Mouse (Mus musculus) midbrain, embryonic 10.5 days (tissue): ENCODE data around the gene Catsperd. TPM values are rescaled to one million over a fixed set of nuclear protein-coding genes. Genes with fewer than 3 reads are reported as not detected.
"Not testable (repeated sequence)": the region's sequence is repeated elsewhere in the genome, so short reads cannot be mapped to it uniquely, and the experiment has no call there.

Experiments used
- DNase-seq: peaks from one replicate; pipeline ENCODE4 v3.0.0-alpha.2; 2017; ENCODE audit warnings: low spot score
- H3K27ac ChIP-seq: fragments of 300-500 bp; sonication (generic); replicated peaks from 2 replicates; pipeline ENCODE4 v1.5.1; 2016; ENCODE audit warnings: mild to moderate bottlenecking
- H3K27me3 ChIP-seq: fragments of 300-500 bp; sonication (generic); 2 replicates; pipeline ENCODE4 v1.6.1; 2016; ENCODE audit warnings: low read depth, mild to moderate bottlenecking; ENCODE audit not compliant: poor library complexity, severe bottlenecking
- H3K36me3 ChIP-seq: fragments of 300-500 bp; sonication (generic); 2 replicates; pipeline ENCODE4 v1.6.1; 2016; ENCODE audit warnings: mild to moderate bottlenecking, moderate library complexity
- H3K4me1 ChIP-seq: fragments of 300-500 bp; sonication (generic); 2 replicates; pipeline ENCODE4 v1.6.1; 2016
- H3K4me3 ChIP-seq: fragments of 300-500 bp; sonication (generic); 2 replicates; pipeline ENCODE4 v1.5.1; 2016; ENCODE audit warnings: mild to moderate bottlenecking, moderate library complexity
- H3K9me3 ChIP-seq: fragments of 300-500 bp; sonication (generic); replicated peaks from 2 replicates; pipeline ENCODE4 v1.6.1; 2016; ENCODE audit warnings: mild to moderate bottlenecking
- WGBS: fragments of 180-500 bp; shearing (Covaris S2); methylation state at CpG from one replicate; pipeline ENCODE4 v1.1.7; 2016; 5-methylcytosine and 5-hydroxymethylcytosine counted together
- polyA plus RNA-seq: library from polyadenylated mRNA; unstranded; fragments of >200 nt; fragmentation: Nextera tagmentation; extraction: Ambion mirVana; gene quantifications from 2 replicates; pipeline ENCODE4 v1.2.1, GENCODE M21; 2016

Gene Catsperd
- polyA plus RNA-seq, 1 experiment from 2014 or later: 0.79 TPM

DNA sequence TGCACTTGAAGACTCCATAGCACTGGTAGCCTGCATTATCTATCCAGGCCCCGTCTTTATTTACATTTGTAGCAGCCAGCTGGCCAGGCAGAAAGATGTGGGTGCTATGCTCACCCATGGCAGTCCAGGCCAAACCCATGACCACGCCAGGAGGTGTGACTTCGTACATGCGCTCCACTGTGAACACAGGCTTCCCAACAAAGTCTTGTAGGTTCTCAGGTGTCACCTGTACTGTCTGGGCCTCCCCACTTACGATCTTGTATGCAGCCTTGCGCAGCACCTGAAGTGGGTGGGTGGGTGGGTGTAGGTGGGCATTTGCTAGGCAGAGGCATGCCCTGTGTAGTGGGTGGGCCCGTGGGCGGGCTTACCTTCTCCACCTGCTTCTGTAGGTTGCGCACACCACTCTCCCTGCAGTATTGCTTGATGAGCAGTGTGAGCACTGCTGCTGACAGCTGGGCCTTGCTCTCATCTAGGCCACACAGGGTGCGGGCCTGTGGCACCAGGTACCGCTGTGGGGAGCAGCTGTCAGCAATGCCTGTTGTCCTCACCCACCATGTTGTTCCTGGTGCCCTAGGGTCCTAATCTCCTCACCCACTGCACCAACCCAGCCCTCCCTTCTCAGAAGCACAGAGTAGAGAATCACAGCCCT lies 12.7 kb upstream of the Catsperd start:
- WGBS: 90% methylated on average over 11 of the region's 11 CpGs
- Histone ChIP-seq H3K27ac (no peak overlapping the region), H3K36me3 (peaks cover 64% of the 10 kb centered on the region), H3K4me3 (peak overlapping the region; percentile 84), H3K4me1 (peaks cover 43% of the 10 kb centered on the region), H3K27me3 (no peaks in the 10 kb centered on the region), H3K9me3 (no peaks in the 10 kb centered on the region)
- DNase-seq: no peak

DNA sequence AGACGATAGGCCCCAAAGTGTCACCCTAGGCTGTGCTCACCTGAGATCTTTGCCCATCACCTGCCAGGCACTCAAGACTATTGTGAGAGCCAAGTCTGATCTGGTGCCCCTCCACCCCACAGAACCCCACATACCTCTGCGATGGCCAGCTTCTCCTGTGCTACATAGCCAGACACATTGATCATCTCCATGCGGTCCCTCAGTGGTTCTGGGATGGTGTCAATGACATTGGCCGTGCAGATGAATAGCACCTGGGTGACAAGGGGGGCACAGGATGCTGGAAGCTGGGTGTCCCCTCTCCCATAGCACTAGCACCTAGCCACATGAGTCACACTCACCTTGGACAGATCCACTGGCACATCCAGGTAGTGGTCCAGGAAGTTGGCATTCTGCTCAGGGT lies 12.2 kb upstream of the Catsperd start:
- Histone ChIP-seq H3K27me3 (no peaks in the 10 kb centered on the region), H3K36me3 (peaks cover 69% of the 10 kb centered on the region), H3K9me3 (no peaks in the 10 kb centered on the region), H3K27ac (no peak overlapping the region), H3K4me3 (peak overlapping the region; percentile 84), H3K4me1 (peaks cover 38% of the 10 kb centered on the region)
- no peak for DNase-seq
- 90% methylated on average over 4 of the region's 4 CpGs for WGBS

DNA sequence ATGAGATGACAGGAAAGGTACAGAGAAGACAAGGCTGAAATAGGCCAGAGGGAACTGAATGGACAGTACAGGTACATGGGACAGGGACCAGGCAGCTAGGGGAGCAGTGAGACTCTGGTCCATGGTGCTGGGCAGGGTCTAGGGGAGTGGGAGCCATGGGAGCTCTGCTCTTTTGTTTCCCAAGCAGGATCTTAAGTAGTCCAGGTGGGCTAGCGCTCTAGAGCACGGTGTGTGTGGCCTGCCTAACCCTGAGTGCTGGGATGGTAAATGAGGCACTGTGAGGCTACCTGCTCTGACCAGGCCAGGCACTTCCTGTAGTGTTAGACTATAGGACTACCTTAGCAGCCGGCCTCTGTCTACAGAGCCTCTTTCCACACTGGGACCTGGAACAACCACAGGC lies 11.2 kb upstream of the Catsperd start:
- Histone ChIP-seq H3K9me3 (no peaks in the 10 kb centered on the region), H3K36me3 (peaks cover 78% of the 10 kb centered on the region), H3K4me1 (peaks cover 29% of the 10 kb centered on the region), H3K27ac (no peak overlapping the region), H3K4me3 (no peak overlapping the region), H3K27me3 (no peaks in the 10 kb centered on the region)
- 84% methylated on average over 3 of the region's 3 CpGs for WGBS
- DNase-seq: no peak

DNA sequence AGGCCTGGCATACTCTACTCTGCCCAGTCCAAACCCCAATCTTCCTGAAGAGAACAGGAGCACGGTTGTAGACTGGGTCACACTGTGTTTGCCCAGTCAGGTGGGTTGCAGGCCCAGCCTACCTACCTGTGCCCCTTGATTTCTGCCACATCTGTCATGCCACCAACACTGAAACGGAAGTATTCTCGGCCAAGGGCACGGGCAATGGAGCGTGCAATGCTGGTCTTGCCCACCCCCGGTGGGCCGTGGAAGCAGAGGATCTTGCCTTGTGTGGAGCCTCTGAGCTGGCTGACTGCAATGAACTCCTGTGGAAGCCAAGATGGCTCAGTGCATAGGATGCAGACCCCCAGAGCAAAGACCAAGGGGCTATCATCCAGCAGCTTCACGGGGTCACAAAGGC lies 10.3 kb upstream of the Catsperd start:
- H3K27ac ChIP-seq: no peak overlapping the region

DNA sequence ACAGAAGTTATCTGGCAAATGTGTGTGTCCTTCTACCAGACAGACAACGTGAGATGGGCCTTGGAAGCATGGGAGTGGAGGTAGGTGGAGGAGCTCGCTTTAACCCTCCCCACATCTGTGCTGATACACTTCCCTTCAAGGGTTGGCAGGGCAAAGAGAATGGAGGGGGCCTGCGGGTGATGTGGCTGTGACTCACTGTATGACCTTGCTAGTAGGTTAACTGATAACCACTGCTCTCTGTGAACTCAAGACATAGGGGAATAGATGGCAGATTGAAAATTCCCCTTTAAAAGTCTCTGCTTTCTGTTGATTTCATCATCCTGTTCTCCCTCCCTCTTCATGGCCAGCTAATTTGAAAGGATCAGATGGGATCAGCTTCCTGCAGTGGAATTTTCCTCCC lies 2.4 kb upstream of the Catsperd start:
- no peak for DNase-seq
- Histone ChIP-seq H3K27ac (no peak overlapping the region), H3K27me3 (no peaks in the 10 kb centered on the region), H3K4me1 (peaks cover 26% of the 10 kb centered on the region), H3K9me3 (no peaks in the 10 kb centered on the region), H3K4me3 (peak overlapping the region; percentile 83; the same call in 1 of the 2 replicates), H3K36me3 (peaks cover 50% of the 10 kb centered on the region)
- whole genome bisulfite sequencing: 85% methylated on average over 3 of the region's 3 CpGs

More for the DNA sequence above, 10.3 kb upstream of the Catsperd start:
- H3K4me3 ChIP-seq: no peak overlapping the region
- no peak for DNase-seq
- H3K4me1 ChIP-seq: peaks cover 21% of the 10 kb centered on the region
- H3K36me3 ChIP-seq: peaks cover 87% of the 10 kb centered on the region
- no peaks in the 10 kb centered on the region for H3K9me3 ChIP-seq
- 93% methylated on average over 8 of the region's 8 CpGs for WGBS
- no peaks in the 10 kb centered on the region for H3K27me3 ChIP-seq

DNA sequence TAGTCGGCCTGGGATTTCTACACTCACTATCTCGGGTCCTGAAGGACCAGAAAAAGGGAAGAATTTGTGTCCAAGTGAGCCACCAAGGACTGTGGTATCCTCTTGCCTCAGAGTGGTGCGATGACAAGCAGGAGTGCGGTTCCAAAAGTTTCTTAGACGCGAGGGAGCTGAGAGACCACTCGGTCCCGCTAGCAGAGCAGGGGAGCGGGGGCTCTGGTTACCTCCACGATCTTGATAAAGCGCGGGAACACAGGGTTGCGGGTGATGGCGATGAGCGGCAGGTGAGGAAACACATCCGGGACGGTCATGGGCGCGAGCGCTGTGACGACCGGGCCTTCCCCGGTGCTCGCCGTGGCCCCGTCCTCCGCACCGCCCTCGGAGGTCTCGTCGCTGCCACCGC lies 1.7 kb upstream of the Catsperd start:
- Histone ChIP-seq H3K4me3 (peak overlapping the region; percentile 83), H3K27ac (peak overlapping the region; percentile 90), H3K4me1 (peaks cover 26% of the 10 kb centered on the region), H3K36me3 (peaks cover 42% of the 10 kb centered on the region), H3K9me3 (no peaks in the 10 kb centered on the region), H3K27me3 (no peaks in the 10 kb centered on the region)
- WGBS: under 1% methylated on average over 32 of the region's 32 CpGs
- DNase-seq: no peak

DNA sequence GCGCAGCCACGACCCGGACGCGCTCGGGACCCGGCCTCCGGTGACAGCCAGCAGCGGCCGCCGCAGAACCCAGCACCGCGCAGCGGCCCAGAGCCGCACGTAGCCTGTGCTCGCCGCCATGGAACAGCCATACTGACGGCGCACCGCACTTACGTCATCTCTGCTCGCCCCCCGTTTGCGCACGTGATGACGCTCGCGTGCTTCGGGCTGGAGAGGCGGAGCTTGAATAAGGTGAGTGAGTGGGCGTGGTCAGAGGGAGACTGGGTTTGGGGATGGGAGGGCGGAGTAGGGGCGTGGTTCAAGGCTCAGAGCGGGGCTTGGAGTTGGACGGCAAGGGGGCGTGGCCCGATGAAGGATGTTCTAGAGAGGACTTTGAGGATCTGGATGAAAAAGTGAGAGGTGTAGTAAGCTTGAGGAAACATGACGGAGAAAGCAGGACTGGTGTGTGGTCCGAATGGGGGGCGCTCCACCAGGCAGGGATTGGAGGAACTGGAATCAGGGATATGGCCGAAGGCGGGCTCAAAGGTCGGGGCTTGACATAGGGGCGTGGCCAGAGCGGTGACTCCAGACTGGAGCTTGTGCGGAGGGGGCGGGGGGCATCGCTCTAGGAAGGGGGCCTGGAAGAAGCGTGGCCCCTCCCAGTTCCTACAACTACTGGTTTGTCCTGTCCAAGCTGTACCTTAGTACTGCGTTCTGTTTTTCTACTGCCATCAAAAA lies 1.0 kb upstream of the Catsperd start, which contains the start of gene Lonp1:
TSS of gene Lonp1 (minus strand) at position 134 of the 717 bp plus-strand sequence.
- WGBS: under 1% methylated on average over 51 of the region's 51 CpGs
- H3K27ac ChIP-seq: peak within 1 kb of the TSS; percentile 90
- H3K4me1 ChIP-seq: peaks cover 26% of the 10 kb centered on the region

DNA sequence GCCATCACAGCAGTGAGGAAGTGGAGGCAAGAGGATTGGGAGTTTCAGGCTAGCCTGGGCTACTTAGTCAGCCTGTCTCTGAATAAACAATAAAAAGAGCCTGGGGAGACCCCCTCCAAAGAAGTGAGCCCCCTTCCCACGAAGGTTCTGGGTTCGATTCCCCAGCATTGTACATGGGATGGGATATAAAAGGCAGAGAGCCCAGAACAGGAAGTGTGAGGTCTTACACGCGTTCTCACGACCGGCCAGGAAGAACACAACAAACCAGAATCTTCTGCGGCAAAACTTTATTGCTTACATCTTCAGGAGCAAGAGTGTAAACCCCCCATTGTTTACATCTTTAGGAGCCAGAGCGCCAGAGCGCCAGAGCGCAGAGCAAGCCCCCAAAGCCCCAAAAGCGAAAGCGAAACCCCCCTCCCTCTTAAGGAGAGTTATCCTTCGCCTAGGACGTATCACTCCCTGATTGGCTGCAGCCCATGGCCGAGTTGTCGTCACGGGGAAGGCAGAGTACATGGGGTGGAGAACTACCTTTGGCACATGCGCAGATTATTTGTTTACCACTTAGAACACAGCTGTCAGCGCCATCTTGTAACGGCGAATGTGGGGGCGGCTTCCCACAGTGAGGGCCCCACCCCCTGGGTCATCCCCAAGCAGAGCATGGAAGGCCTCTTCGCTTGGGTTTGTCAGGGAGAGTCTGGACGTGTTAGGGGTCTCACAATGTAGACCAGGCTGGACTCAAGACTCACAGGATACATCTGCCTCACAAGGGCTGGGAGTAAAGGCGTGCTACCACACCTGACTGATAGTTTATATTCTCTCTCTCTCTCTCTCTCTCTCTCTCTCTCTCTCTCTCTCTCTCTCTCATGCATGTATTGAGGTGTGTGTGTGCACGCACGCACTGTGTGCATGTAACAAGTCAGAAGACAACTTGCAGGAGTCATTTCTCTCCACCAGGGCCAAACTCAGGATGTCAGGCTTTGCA lies 2.1 kb downstream of the Catsperd start:
- H3K4me3 ChIP-seq, H3K27me3 ChIP-seq, H3K36me3 ChIP-seq, H3K9me3 ChIP-seq, H3K27ac ChIP-seq, DNase-seq: not testable (repeated sequence)
- peaks cover 22% of the 10 kb centered on the region for H3K4me1 ChIP-seq
- WGBS: 89% methylated on average over 27 of the region's 27 CpGs

More for the DNA sequence above, 1.0 kb upstream of the Catsperd start, which contains the start of gene Lonp1:
- Histone ChIP-seq H3K9me3 (no peaks in the 10 kb centered on the region), H3K36me3 (peaks cover 35% of the 10 kb centered on the region), H3K27me3 (no peaks in the 10 kb centered on the region), H3K4me3 (peak within 1 kb of the TSS; percentile 83)
- DNase-seq: peak; percentile 99

DNA sequence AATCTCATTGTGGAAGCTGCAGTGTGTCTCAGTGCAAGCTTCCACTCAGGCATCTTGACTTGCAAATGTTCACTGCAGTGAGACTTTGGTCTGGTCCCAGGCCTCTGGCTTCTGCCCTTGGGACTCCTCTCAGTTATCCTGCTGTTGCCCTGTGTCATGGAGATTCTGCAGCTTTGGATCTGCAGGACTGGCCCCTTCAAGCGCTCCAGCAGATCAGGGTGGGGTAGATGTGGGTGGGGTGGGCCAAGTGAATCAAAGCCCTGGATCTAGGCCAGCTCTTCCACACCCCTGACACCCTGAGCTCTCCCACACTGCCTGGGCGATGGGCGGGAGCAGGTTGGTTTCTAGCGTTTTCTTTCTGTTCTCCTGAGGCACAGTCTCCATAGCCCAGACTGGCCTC lies 3.9 kb downstream of the Catsperd start:
- no peaks in the 10 kb centered on the region for H3K27me3 ChIP-seq
- H3K4me3 ChIP-seq: no peak overlapping the region
- H3K36me3 ChIP-seq: no peaks in the 10 kb centered on the region
- DNase-seq: no peak
- H3K27ac ChIP-seq: no peak overlapping the region
- peaks cover 10% of the 10 kb centered on the region for H3K4me1 ChIP-seq
- 62% methylated on average over 4 of the region's 4 CpGs for WGBS
- H3K9me3 ChIP-seq: no peaks in the 10 kb centered on the region

DNA sequence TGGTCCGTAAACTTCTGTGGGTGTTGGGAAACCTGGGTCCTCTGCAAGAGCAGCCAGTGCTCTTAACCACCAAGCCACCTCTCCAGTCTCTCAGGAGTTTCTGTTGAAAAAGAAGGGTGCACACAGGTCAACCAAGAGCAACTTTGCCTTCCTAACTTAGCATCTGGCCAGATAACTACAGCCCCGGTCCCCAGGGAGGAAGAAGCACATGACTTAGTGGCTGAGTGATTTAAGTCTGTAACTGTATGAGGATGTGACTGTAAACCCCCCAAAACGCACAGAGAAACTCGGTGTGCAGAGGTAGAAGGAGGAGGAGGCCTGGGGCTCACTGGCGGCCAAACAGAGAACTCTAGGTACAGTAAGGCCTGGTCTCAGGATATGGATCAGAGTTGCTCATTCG lies 6.1 kb downstream of the Catsperd start:
- H3K27ac ChIP-seq: no peak overlapping the region
- no peaks in the 10 kb centered on the region for H3K27me3 ChIP-seq
- H3K4me3 ChIP-seq: no peak overlapping the region
- DNase-seq: no peak
- no peaks in the 10 kb centered on the region for H3K36me3 ChIP-seq
- H3K9me3 ChIP-seq: no peaks in the 10 kb centered on the region
- no peaks in the 10 kb centered on the region for H3K4me1 ChIP-seq
- 87% methylated on average over 6 of the region's 6 CpGs for WGBS

DNA sequence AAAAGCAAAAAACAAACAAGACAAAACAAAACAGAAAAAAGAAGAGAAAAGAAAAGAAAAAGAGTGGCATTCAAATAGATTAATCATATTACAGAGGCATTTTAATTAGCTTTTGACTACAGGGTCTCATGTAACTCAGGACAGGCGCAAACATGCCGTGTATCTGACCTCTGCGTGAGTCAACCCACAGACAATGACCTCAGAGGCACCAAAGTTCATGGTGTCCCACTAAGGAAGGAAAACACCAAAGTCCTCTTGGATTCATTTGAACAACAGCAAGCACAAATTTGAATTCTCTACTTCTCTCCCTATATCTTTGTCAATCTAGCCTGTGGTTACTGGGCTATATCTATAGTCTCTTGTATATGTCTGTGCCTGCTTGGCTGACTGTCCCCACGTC lies 15.3 kb downstream of the Catsperd start:
- DNase-seq: no peak
- Histone ChIP-seq H3K9me3 (no peaks in the 10 kb centered on the region), H3K27me3 (no peaks in the 10 kb centered on the region; the same call in 1 of the 2 replicates), H3K4me3 (no peak overlapping the region), H3K27ac (no peak overlapping the region), H3K4me1 (no peaks in the 10 kb centered on the region), H3K36me3 (no peaks in the 10 kb centered on the region)
- 87% methylated on average over 4 of the region's 4 CpGs for WGBS

DNA sequence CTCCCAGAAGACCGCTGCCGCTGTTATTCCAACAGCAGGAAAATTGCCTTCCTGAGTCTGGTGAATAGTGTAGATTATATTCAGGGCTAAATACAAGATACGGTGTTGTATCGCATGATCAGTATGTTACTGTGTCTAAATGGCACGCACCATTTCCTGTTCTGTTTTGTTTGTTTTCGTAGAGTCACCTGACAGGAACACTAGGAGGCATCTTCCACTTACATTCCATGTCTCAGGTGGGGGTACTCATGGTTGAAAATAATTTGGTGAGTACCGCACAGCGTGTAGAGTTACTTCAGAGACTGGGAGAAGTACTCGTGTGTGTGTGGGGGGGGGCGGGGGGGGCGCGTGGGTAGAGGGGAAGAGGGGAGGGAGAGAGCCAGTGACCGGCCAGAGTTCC lies 19.6 kb downstream of the Catsperd start:
- H3K27me3 ChIP-seq: no peaks in the 10 kb centered on the region; the same call in 1 of the 2 replicates
- 66% methylated on average over 12 of the region's 13 CpGs for WGBS
- no peak overlapping the region for H3K27ac ChIP-seq
- no peak overlapping the region for H3K4me3 ChIP-seq
- no peaks in the 10 kb centered on the region for H3K4me1 ChIP-seq
- H3K9me3 ChIP-seq: no peaks in the 10 kb centered on the region
- no peak for DNase-seq
- H3K36me3 ChIP-seq: no peaks in the 10 kb centered on the region
